Mouse (Mus musculus) bone marrow macrophage, adult 2 months (primary cell): ENCODE results near the gene Zbed4.

Experiments used
- CTCF ChIP-seq: IDR thresholded peaks from 2 replicates; pipeline ENCODE4 v1.5.1; 2012; ENCODE audit warnings: low read depth, mild to moderate bottlenecking, low read length, moderate library complexity
- POLR2A ChIP-seq: IDR thresholded peaks from 2 replicates; pipeline ENCODE4 v1.6.1; 2012; ENCODE audit warnings: mild to moderate bottlenecking, low read depth, low read length, borderline replicate concordance

DNA sequence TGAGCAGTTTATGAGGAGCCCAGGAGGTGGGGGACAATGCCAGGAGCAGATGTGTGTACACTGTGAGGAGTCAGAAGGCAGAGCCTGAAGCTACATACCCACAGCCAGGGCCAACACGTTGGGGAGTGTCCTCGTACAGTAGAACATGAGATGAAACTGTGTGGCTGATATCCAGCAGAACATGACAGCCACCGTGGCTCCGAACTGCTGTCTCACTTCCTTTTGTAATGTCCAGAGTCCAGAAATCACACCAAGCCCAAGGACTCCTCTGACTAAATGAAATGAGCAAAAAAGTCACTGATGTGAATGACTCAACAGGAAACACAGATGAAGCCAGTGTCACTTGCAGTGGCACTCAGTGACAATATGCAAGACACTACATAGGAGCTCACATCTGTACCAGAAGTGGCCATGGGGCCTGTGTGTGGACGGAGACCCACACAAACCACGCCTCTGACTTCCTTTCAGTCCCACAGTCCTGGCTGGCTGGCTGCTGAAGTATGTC is 63.8 kb downstream of the Zbed4 start:
- no peak for TF ChIP-seq POLR2A
- no peak for TF ChIP-seq CTCF
